Mouse (Mus musculus) liver, embryonic 16.5 days (tissue): Measurements from ENCODE around the gene Alox8. TPM values are rescaled to one million over a fixed set of nuclear protein-coding genes. Genes with fewer than 3 reads are reported as not detected.

Experiments
- ATAC-seq: fragments of 200-750 bp; cut with Nextera tagmentation; 2 replicates; pipeline ENCODE4 v1.8.0; 2017; ENCODE audit warnings: low read depth, mild to moderate bottlenecking, moderate number of reproducible peaks, moderate library complexity
- H3K27ac ChIP-seq: fragments of 300-500 bp; sonication (generic); 2 replicates; pipeline ENCODE4 v1.5.1; 2014; ENCODE audit warnings: mild to moderate bottlenecking, low read length
- H3K27me3 ChIP-seq: fragments of 300-500 bp; sonication (generic); 2 replicates; pipeline ENCODE4 v1.6.1; 2014; ENCODE audit warnings: low read depth, low read length, mixed read lengths; ENCODE audit not compliant: control insufficient read depth, insufficient read depth
- H3K36me3 ChIP-seq: fragments of 300-500 bp; sonication (generic); 2 replicates; pipeline ENCODE4 v1.6.1; 2014; ENCODE audit warnings: mild to moderate bottlenecking; ENCODE audit not compliant: control insufficient read depth, insufficient read depth
- H3K4me1 ChIP-seq: fragments of 300-500 bp; sonication (generic); 2 replicates; pipeline ENCODE4 v1.6.1; 2014; ENCODE audit warnings: low read depth, low read length, mixed read lengths; ENCODE audit not compliant: control insufficient read depth
- H3K4me2 ChIP-seq: fragments of 300-500 bp; sonication (generic); 2 replicates; pipeline ENCODE4 v1.6.1; 2014; ENCODE audit warnings: low read depth, low read length, mixed read lengths
- H3K4me3 ChIP-seq: fragments of 300-500 bp; sonication (generic); 2 replicates; pipeline ENCODE4 v1.5.1; 2014; ENCODE audit warnings: low read depth, mild to moderate bottlenecking, low read length
- H3K9ac ChIP-seq: fragments of 300-500 bp; sonication (generic); 2 replicates; pipeline ENCODE4 v1.6.1; 2014; ENCODE audit warnings: low read depth, low read length
- H3K9me3 ChIP-seq: fragments of 300-500 bp; sonication (generic); replicated peaks from 2 replicates; pipeline ENCODE4 v1.6.1; 2016; ENCODE audit warnings: low read length; ENCODE audit not compliant: control insufficient read depth
- WGBS: fragments of 180-500 bp; shearing (Covaris S2); extraction: QIAGEN DNeasy Blood & Tissue Kit; methylation state at CpG from one replicate; pipeline ENCODE4 v1.1.7; 2014; ENCODE audit not compliant: insufficient replicate concordance; 5-methylcytosine and 5-hydroxymethylcytosine counted together
- polyA plus RNA-seq: library from polyadenylated mRNA; unstranded; fragments of >200 nt; fragmentation: Nextera tagmentation; extraction: Ambion mirVana; gene quantifications from 2 replicates; pipeline ENCODE4 v1.2.1, GENCODE M21; 2015

The Alox8 gene
- polyA plus RNA-seq, 1 experiment from 2014 or later, result 0.08 TPM

GRCm38 (mm10) chr11:69196766-69197165, 877 bp downstream of the Alox8 start:
- Histone ChIP-seq H3K27me3 (peaks cover 21% of the 10 kb centered on the region), H3K9me3 (no peaks in the 10 kb centered on the region), H3K4me1 (no peaks in the 10 kb centered on the region), H3K9ac (no peak overlapping the region), H3K27ac (no peak overlapping the region), H3K4me3 (no peak overlapping the region), H3K36me3 (no peaks in the 10 kb centered on the region), H3K4me2 (no peak overlapping the region)
- WGBS, result 10% methylated on average over 5 of the region's 5 CpGs
- no peak for ATAC-seq

- Histone ChIP-seq H3K4me1 (no peaks in the 10 kb centered on the region), H3K4me2 (no peak overlapping the region), H3K9me3 (no peaks in the 10 kb centered on the region), H3K27me3 (peaks cover 17% of the 10 kb centered on the region), H3K27ac (no peak overlapping the region), H3K9ac (no peak overlapping the region), H3K4me3 (no peak overlapping the region), H3K36me3 (no peaks in the 10 kb centered on the region)
- ATAC-seq, result no peak
- WGBS, result 0% methylated on average over 1 of the region's 1 CpGs
Measured at GRCm38 (mm10) chr11:69192840-69193239, 4.8 kb downstream of the Alox8 start.

- Histone ChIP-seq H3K4me1 (no peaks in the 10 kb centered on the region), H3K4me3 (no peak overlapping the region), H3K36me3 (no peaks in the 10 kb centered on the region), H3K9ac (no peak overlapping the region), H3K27ac (no peak overlapping the region), H3K4me2 (no peak overlapping the region), H3K9me3 (no peaks in the 10 kb centered on the region), H3K27me3 (no peaks in the 10 kb centered on the region)
- ATAC-seq, result no peak
- WGBS, result 43% methylated on average over 6 of the region's 6 CpGs
Measured at GRCm38 (mm10) chr11:69185936-69186335, 11.7 kb downstream of the Alox8 start.

GRCm38 (mm10) chr11:69185031-69185430, 12.6 kb downstream of the Alox8 start:
- H3K4me3 ChIP-seq, result no peak overlapping the region
- H3K4me2 ChIP-seq, result no peak overlapping the region
- no peak for ATAC-seq
- no peaks in the 10 kb centered on the region for H3K9me3 ChIP-seq
- WGBS, result 66% methylated on average over 5 of the region's 5 CpGs
- no peaks in the 10 kb centered on the region for H3K27me3 ChIP-seq
- no peak overlapping the region for H3K27ac ChIP-seq
- no peaks in the 10 kb centered on the region for H3K4me1 ChIP-seq
- no peaks in the 10 kb centered on the region for H3K36me3 ChIP-seq
- H3K9ac ChIP-seq, result no peak overlapping the region

GRCm38 (mm10) chr11:69180120-69180519, 17.5 kb downstream of the Alox8 start:
- Histone ChIP-seq H3K27ac (no peak overlapping the region), H3K4me1 (no peaks in the 10 kb centered on the region), H3K9ac (no peak overlapping the region), H3K27me3 (no peaks in the 10 kb centered on the region), H3K36me3 (no peaks in the 10 kb centered on the region), H3K4me2 (no peak overlapping the region), H3K9me3 (no peaks in the 10 kb centered on the region), H3K4me3 (no peak overlapping the region)
- no peak for ATAC-seq
- WGBS, result 62% methylated on average over 4 of the region's 4 CpGs

GRCm38 (mm10) chr11:69179512-69179911, 18.1 kb downstream of the Alox8 start:
- no peaks in the 10 kb centered on the region for H3K9me3 ChIP-seq
- no peaks in the 10 kb centered on the region for H3K27me3 ChIP-seq
- H3K4me3 ChIP-seq, result no peak overlapping the region
- no peaks in the 10 kb centered on the region for H3K36me3 ChIP-seq
- WGBS, result 60% methylated on average over 3 of the region's 3 CpGs
- H3K9ac ChIP-seq, result no peak overlapping the region
- H3K27ac ChIP-seq, result no peak overlapping the region
- no peak for ATAC-seq
- H3K4me2 ChIP-seq, result no peak overlapping the region
- H3K4me1 ChIP-seq, result no peaks in the 10 kb centered on the region

- no peak overlapping the region for H3K27ac ChIP-seq
- H3K4me1 ChIP-seq, result no peaks in the 10 kb centered on the region
- 59% methylated on average over 3 of the region's 3 CpGs for WGBS
- H3K9ac ChIP-seq, result no peak overlapping the region
- no peak overlapping the region for H3K4me2 ChIP-seq
- ATAC-seq, result no peak
- no peaks in the 10 kb centered on the region for H3K9me3 ChIP-seq
- H3K4me3 ChIP-seq, result no peak overlapping the region
- no peaks in the 10 kb centered on the region for H3K36me3 ChIP-seq
- no peaks in the 10 kb centered on the region for H3K27me3 ChIP-seq
Measured at GRCm38 (mm10) chr11:69178525-69178924, 19.1 kb downstream of the Alox8 start.

- Histone ChIP-seq H3K9ac (no peak overlapping the region), H3K36me3 (no peaks in the 10 kb centered on the region), H3K9me3 (no peaks in the 10 kb centered on the region), H3K4me1 (no peaks in the 10 kb centered on the region), H3K27ac (no peak overlapping the region), H3K4me3 (no peak overlapping the region), H3K27me3 (no peaks in the 10 kb centered on the region), H3K4me2 (no peak overlapping the region)
- ATAC-seq, result no peak
- 58% methylated on average over 7 of the region's 7 CpGs for WGBS
Measured at GRCm38 (mm10) chr11:69174722-69175121, 22.9 kb downstream of the Alox8 start.

GRCm38 (mm10) chr11:69172606-69173005, 25.0 kb downstream of the Alox8 start:
- Histone ChIP-seq H3K9ac (no peak overlapping the region), H3K4me1 (no peaks in the 10 kb centered on the region), H3K27me3 (no peaks in the 10 kb centered on the region), H3K4me3 (no peak overlapping the region), H3K4me2 (no peak overlapping the region), H3K27ac (no peak overlapping the region), H3K9me3 (no peaks in the 10 kb centered on the region), H3K36me3 (no peaks in the 10 kb centered on the region)
- ATAC-seq, result no peak
- WGBS, result 79% methylated on average over 2 of the region's 2 CpGs

GRCm38 (mm10) chr11:69171626-69172025, 26.0 kb downstream of the Alox8 start:
- Histone ChIP-seq H3K4me3 (no peak overlapping the region), H3K27ac (no peak overlapping the region), H3K4me2 (no peak overlapping the region), H3K36me3 (no peaks in the 10 kb centered on the region), H3K9me3 (no peaks in the 10 kb centered on the region), H3K9ac (no peak overlapping the region), H3K27me3 (no peaks in the 10 kb centered on the region), H3K4me1 (no peaks in the 10 kb centered on the region)
- ATAC-seq, result no peak
- 25% methylated on average over 7 of the region's 7 CpGs for WGBS
